Mouse (Mus musculus) neural tube, embryonic 12.5 days (tissue): ENCODE results near the gene Gm20388. TPM values are rescaled to one million over a fixed set of nuclear protein-coding genes. Genes with fewer than 3 reads are reported as not detected.
"Not testable (repeated sequence)": the region's sequence is repeated elsewhere in the genome, so short reads cannot be mapped to it uniquely, and the experiment has no call there.

Experiments used
- ATAC-seq: fragments of 200-750 bp; cut with Nextera tagmentation; 2 replicates; pipeline ENCODE4 v1.8.0; 2017; ENCODE audit warnings: low read depth, mild to moderate bottlenecking, moderate TSS enrichment, moderate library complexity; ENCODE audit not compliant: low FRiP score
- H3K27ac ChIP-seq: fragments of 300-500 bp; sonication (generic); 2 replicates; pipeline ENCODE4 v1.5.1; 2016
- H3K27me3 ChIP-seq: fragments of 300-500 bp; sonication (generic); replicated peaks from 2 replicates; pipeline ENCODE4 v1.6.1; 2016; ENCODE audit warnings: mild to moderate bottlenecking
- H3K36me3 ChIP-seq: fragments of 300-500 bp; sonication (generic); 2 replicates; pipeline ENCODE4 v1.6.1; 2016; ENCODE audit warnings: mild to moderate bottlenecking
- H3K4me1 ChIP-seq: fragments of 300-500 bp; sonication (generic); 2 replicates; pipeline ENCODE4 v1.6.1; 2016
- H3K4me2 ChIP-seq: fragments of 300-500 bp; sonication (generic); replicated peaks from 2 replicates; pipeline ENCODE4 v1.6.1; 2016; ENCODE audit warnings: mild to moderate bottlenecking
- H3K4me3 ChIP-seq: fragments of 300-500 bp; sonication (generic); 2 replicates; pipeline ENCODE4 v1.5.1; 2016
- H3K9ac ChIP-seq: fragments of 300-500 bp; sonication (generic); 2 replicates; pipeline ENCODE4 v1.6.1; 2016; ENCODE audit warnings: mild to moderate bottlenecking
- H3K9me3 ChIP-seq: fragments of 300-500 bp; sonication (generic); 2 replicates; pipeline ENCODE4 v1.6.1; 2016; ENCODE audit warnings: mild to moderate bottlenecking
- WGBS: fragments of 180-500 bp; shearing (Covaris S2); methylation state at CpG from one replicate; pipeline ENCODE4 v1.1.7; 2016; 5-methylcytosine and 5-hydroxymethylcytosine counted together
- polyA plus RNA-seq: library from polyadenylated mRNA; unstranded; fragments of >200 nt; fragmentation: Nextera tagmentation; extraction: Ambion mirVana; gene quantifications from 2 replicates; pipeline ENCODE4 v1.2.1, GENCODE M21; 2016

Gm20388 gene
- polyA plus RNA-seq, 1 experiment from 2014 or later: not detected

- Histone ChIP-seq H3K27me3 (0 out of 2 replicates have a peak, but pooled peaks cover 7% of the 10 kb centered on the region), H3K9me3 (no peaks in the 10 kb centered on the region), H3K27ac (peak within 1 kb of the TSS; percentile 93), H3K9ac (peak within 1 kb of the TSS; percentile 95), H3K4me1 (peaks cover 23% of the 10 kb centered on the region), H3K36me3 (no peaks in the 10 kb centered on the region), H3K4me3 (peak within 1 kb of the TSS; percentile 79), H3K4me2 (peak within 1 kb of the TSS; percentile 69)
- ATAC-seq: peak; percentile 83
- WGBS: under 1% methylated on average over 29 of the region's 29 CpGs
Measured at GRCm38 (mm10) chr8:123411246-123411645, 3500.6 kb downstream of the Gm20388 start, which contains the start of gene Tubb3. Tubb3 (plus strand) TSS chr8:123411424.

- Histone ChIP-seq H3K9me3 (no peaks in the 10 kb centered on the region), H3K27ac (peak overlapping the region; percentile 83), H3K9ac (peak overlapping the region; percentile 95), H3K4me2 (peak overlapping the region; percentile 69), H3K4me3 (peak overlapping the region; percentile 79), H3K27me3 (0 out of 2 replicates have a peak, but pooled peaks cover 7% of the 10 kb centered on the region), H3K36me3 (peaks cover 3% of the 10 kb centered on the region; the same call in 1 of the 2 replicates), H3K4me1 (peaks cover 29% of the 10 kb centered on the region)
- ATAC-seq: peak; percentile 26
- 5% methylated on average over 15 of the region's 16 CpGs for WGBS
Measured at GRCm38 (mm10) chr8:123411781-123412327, 3501.2 kb downstream of the Gm20388 start.

GRCm38 (mm10) chr8:123412560-123413170 lies 3502.0 kb downstream of the Gm20388 start:
- peaks cover 32% of the 10 kb centered on the region for H3K4me1 ChIP-seq
- peak overlapping the region; percentile 83; the same call in 1 of the 2 replicates for H3K27ac ChIP-seq
- H3K9ac ChIP-seq: peak overlapping the region; percentile 95
- peak overlapping the region; percentile 69 for H3K4me2 ChIP-seq
- 0 out of 2 replicates have a peak, but pooled peaks cover 5% of the 10 kb centered on the region for H3K27me3 ChIP-seq
- H3K4me3 ChIP-seq: peak overlapping the region; percentile 79
- ATAC-seq: peak; percentile 54
- H3K36me3 ChIP-seq: peaks cover 6% of the 10 kb centered on the region; the same call in 1 of the 2 replicates
- 0% methylated on average over 12 of the region's 12 CpGs for WGBS
- no peaks in the 10 kb centered on the region for H3K9me3 ChIP-seq

GRCm38 (mm10) chr8:123414255-123414654 lies 3503.6 kb downstream of the Gm20388 start:
- peak overlapping the region; percentile 79 for H3K4me3 ChIP-seq
- no peaks in the 10 kb centered on the region for H3K27me3 ChIP-seq
- no peak for ATAC-seq
- H3K4me2 ChIP-seq: peak overlapping the region; percentile 69
- peak overlapping the region; percentile 95 for H3K9ac ChIP-seq
- no peaks in the 10 kb centered on the region for H3K9me3 ChIP-seq
- 12% methylated on average over 9 of the region's 9 CpGs for WGBS
- H3K4me1 ChIP-seq: peaks cover 28% of the 10 kb centered on the region
- H3K36me3 ChIP-seq: peaks cover 22% of the 10 kb centered on the region
- no peak overlapping the region for H3K27ac ChIP-seq

GRCm38 (mm10) chr8:123414997-123415696 lies 3504.5 kb downstream of the Gm20388 start:
- peak overlapping the region; percentile 69 for H3K4me2 ChIP-seq
- H3K27me3 ChIP-seq, H3K9ac ChIP-seq, H3K9me3 ChIP-seq, ATAC-seq, H3K27ac ChIP-seq: not testable (repeated sequence)
- 84% methylated on average over 5 of the region's 5 CpGs for WGBS
- peaks cover 31% of the 10 kb centered on the region for H3K36me3 ChIP-seq
- peak overlapping the region; percentile 79; the same call in 1 of the 2 replicates for H3K4me3 ChIP-seq
- peaks cover 19% of the 10 kb centered on the region for H3K4me1 ChIP-seq

- Histone ChIP-seq H3K36me3 (peaks cover 42% of the 10 kb centered on the region), H3K9me3 (no peaks in the 10 kb centered on the region), H3K4me2 (peak overlapping the region; percentile 69), H3K4me1 (peaks cover 14% of the 10 kb centered on the region), H3K9ac (peak overlapping the region; percentile 33; the same call in 1 of the 2 replicates), H3K27me3 (no peaks in the 10 kb centered on the region), H3K4me3 (no peak overlapping the region), H3K27ac (no peak overlapping the region)
- 83% methylated on average over 8 of the region's 8 CpGs for WGBS
- no peak for ATAC-seq
Measured at GRCm38 (mm10) chr8:123415967-123416943, 3505.6 kb downstream of the Gm20388 start.

- no peak for ATAC-seq
- H3K4me1 ChIP-seq: peaks cover 14% of the 10 kb centered on the region
- H3K27me3 ChIP-seq: no peaks in the 10 kb centered on the region
- H3K4me2 ChIP-seq: peak overlapping the region; percentile 40
- H3K9me3 ChIP-seq: no peaks in the 10 kb centered on the region
- no peak overlapping the region for H3K27ac ChIP-seq
- 78% methylated on average over 8 of the region's 8 CpGs for WGBS
- H3K4me3 ChIP-seq: no peak overlapping the region
- H3K36me3 ChIP-seq: peaks cover 47% of the 10 kb centered on the region
- H3K9ac ChIP-seq: no peak overlapping the region
Measured at GRCm38 (mm10) chr8:123416944-123417555, 3506.4 kb downstream of the Gm20388 start.

- WGBS: 88% methylated on average over 4 of the region's 4 CpGs
- peaks cover 9% of the 10 kb centered on the region for H3K4me1 ChIP-seq
Measured at GRCm38 (mm10) chr8:123419711-123420110, 3509.1 kb downstream of the Gm20388 start.

GRCm38 (mm10) chr8:123420525-123421281 lies 3510.1 kb downstream of the Gm20388 start:
- Histone ChIP-seq H3K9ac (no peak overlapping the region), H3K27me3 (no peaks in the 10 kb centered on the region), H3K36me3 (peaks cover 51% of the 10 kb centered on the region), H3K4me2 (no peak overlapping the region), H3K9me3 (no peaks in the 10 kb centered on the region), H3K27ac (no peak overlapping the region), H3K4me1 (peaks cover 9% of the 10 kb centered on the region), H3K4me3 (no peak overlapping the region)
- 96% methylated on average over 34 of the region's 34 CpGs for WGBS
- ATAC-seq: no peak

More at GRCm38 (mm10) chr8:123419711-123420110, 3509.1 kb downstream of the Gm20388 start:
- Histone ChIP-seq H3K4me3 (no peak overlapping the region), H3K27ac (no peak overlapping the region), H3K27me3 (no peaks in the 10 kb centered on the region), H3K9me3 (no peaks in the 10 kb centered on the region), H3K36me3 (peaks cover 51% of the 10 kb centered on the region), H3K9ac (no peak overlapping the region), H3K4me2 (no peak overlapping the region)
- no peak for ATAC-seq

- Histone ChIP-seq H3K9ac (no peak overlapping the region), H3K36me3 (peaks cover 51% of the 10 kb centered on the region), H3K4me3 (no peak overlapping the region), H3K4me2 (no peak overlapping the region), H3K27me3 (no peaks in the 10 kb centered on the region), H3K4me1 (peaks cover 8% of the 10 kb centered on the region), H3K27ac (no peak overlapping the region), H3K9me3 (peaks cover 1% of the 10 kb centered on the region; the same call in 1 of the 2 replicates)
- WGBS: 94% methylated on average over 19 of the region's 19 CpGs
- ATAC-seq: no peak
Measured at GRCm38 (mm10) chr8:123421325-123421724, 3510.7 kb downstream of the Gm20388 start.
